Mouse (Mus musculus) embryonic fibroblast, embryonic 13.5 days (primary cell): ENCODE results near the gene Tmem268. TPM values are rescaled to one million over a fixed set of nuclear protein-coding genes. Genes with fewer than 3 reads are reported as not detected.

Experiments used
- H3K27ac ChIP-seq: 2 replicates; pipeline ENCODE4 v1.5.1; 2012; ENCODE audit warnings: low read length, control low read depth, inconsistent platforms; ENCODE audit not compliant: insufficient read depth
- H3K4me1 ChIP-seq: 2 replicates; pipeline ENCODE4 v1.6.1; 2011; ENCODE audit warnings: low read length; ENCODE audit not compliant: control insufficient read depth, insufficient read depth
- H3K4me3 ChIP-seq: 2 replicates; pipeline ENCODE4 v1.5.1; 2011; ENCODE audit warnings: mild to moderate bottlenecking, control low read depth, low read length; ENCODE audit not compliant: insufficient read depth
- CTCF ChIP-seq: IDR thresholded peaks from 2 replicates; pipeline ENCODE4 v1.5.1; 2011; ENCODE audit warnings: mild to moderate bottlenecking, control low read depth, low read length, moderate library complexity, borderline replicate concordance; ENCODE audit not compliant: insufficient read depth
- POLR2A ChIP-seq: IDR thresholded peaks from 2 replicates; pipeline ENCODE4 v1.6.1; 2011; ENCODE audit warnings: low read depth, mild to moderate bottlenecking, control low read depth, low read length, moderate library complexity
- polyA plus RNA-seq: library from polyadenylated mRNA; stranded (reverse); fragments of >200 nt; gene quantifications from 2 replicates; pipeline ENCODE4 v1.2.4, GENCODE M21; 2011; ENCODE audit warnings: low read depth; ENCODE audit not compliant: missing spikeins, insufficient read length

Tmem268 gene
- polyA plus RNA-seq, 1 experiment, result 5.2 TPM

GRCm38 (mm10) chr4:63625563-63626080 lies 67.0 kb downstream of the Tmem268 start:
- Histone ChIP-seq H3K4me3 (no peak overlapping the region), H3K27ac (no peak overlapping the region), H3K4me1 (no peaks in the 10 kb centered on the region)
- TF ChIP-seq POLR2A (no peak), CTCF (no peak)

DNA sequence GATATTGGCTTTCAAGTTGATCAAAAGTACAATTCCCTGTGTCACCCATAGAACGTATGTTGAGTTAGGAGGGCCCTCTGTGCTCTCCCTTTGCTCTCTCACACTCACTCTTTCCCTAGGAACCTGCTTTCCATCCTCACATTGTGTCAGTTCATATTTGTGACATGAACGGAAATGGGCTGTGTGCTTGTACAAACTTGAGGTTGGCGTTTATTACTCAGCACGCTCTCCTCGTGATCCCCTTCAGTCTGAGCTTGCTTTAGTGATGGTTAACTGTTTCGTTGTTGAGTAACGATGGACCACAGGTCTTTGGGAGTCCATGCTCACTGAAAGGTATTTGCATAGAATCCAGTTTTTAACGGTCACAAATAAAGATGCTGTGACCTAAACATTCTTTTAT lies 68.5 kb downstream of the Tmem268 start:
- Histone ChIP-seq H3K27ac (no peak overlapping the region), H3K4me1 (no peaks in the 10 kb centered on the region), H3K4me3 (no peak overlapping the region)
- no peak for TF ChIP-seq CTCF
- TF ChIP-seq POLR2A, result no peak

GRCm38 (mm10) chr4:63633181-63633580 lies 74.6 kb downstream of the Tmem268 start:
- H3K4me3 ChIP-seq, result no peak overlapping the region
- no peak for TF ChIP-seq CTCF
- TF ChIP-seq POLR2A, result no peak
- H3K27ac ChIP-seq, result no peak overlapping the region
- 0 out of 2 replicates have a peak, but pooled peaks cover 3% of the 10 kb centered on the region for H3K4me1 ChIP-seq

Other genes starting within 250 kb of the Tmem268 start
- gene Orm1, start 214.2 kb upstream of the Tmem268 start, polyA plus RNA-seq, result not detected in 2 replicates
- gene Orm3, start 202.6 kb upstream of the Tmem268 start, polyA plus RNA-seq, result not detected in 2 replicates
- gene Orm2, start 196.3 kb upstream of the Tmem268 start, polyA plus RNA-seq, result not detected in 2 replicates
- 4.0 and 6.7 TPM in 2 replicates for gene Akna, start 155.4 kb upstream of the Tmem268 start, polyA plus RNA-seq
- gene Whrn, start 62.8 kb upstream of the Tmem268 start, polyA plus RNA-seq, result 6.1 and 7.5 TPM in 2 replicates
- 181 and 213 TPM in 2 replicates for gene Atp6v1g1, start 14.0 kb upstream of the Tmem268 start, polyA plus RNA-seq
- gene Gm11213, start 46.5 kb downstream of the Tmem268 start, polyA plus RNA-seq, result not detected in 2 replicates
- gene Tex48, start 63.6 kb downstream of the Tmem268 start, polyA plus RNA-seq, result not detected in 2 replicates
- gene Gm11214, start 104.6 kb downstream of the Tmem268 start, polyA plus RNA-seq, result not detected in 2 replicates
- 2.5 and 3.3 TPM in 2 replicates for gene Tnfsf15, start 186.3 kb downstream of the Tmem268 start, polyA plus RNA-seq